Mouse (Mus musculus) spleen, adult 2 months (tissue): Measurements from ENCODE around the gene Patz1.

ENCODE experiments used
- CTCF ChIP-seq: fragments of 200-500 bp; IDR thresholded peaks from 2 replicates; pipeline ENCODE4 v1.5.1; 2011; ENCODE audit warnings: mild to moderate bottlenecking, inconsistent platforms; ENCODE audit not compliant: insufficient read depth, insufficient read length, insufficient replicate concordance; ENCODE audit errors: extremely low read depth
- POLR2A ChIP-seq: fragments of 200-500 bp; IDR thresholded peaks from 2 replicates; pipeline ENCODE4 v1.6.1; 2011; ENCODE audit warnings: low read depth, low read length, inconsistent platforms

DNA sequence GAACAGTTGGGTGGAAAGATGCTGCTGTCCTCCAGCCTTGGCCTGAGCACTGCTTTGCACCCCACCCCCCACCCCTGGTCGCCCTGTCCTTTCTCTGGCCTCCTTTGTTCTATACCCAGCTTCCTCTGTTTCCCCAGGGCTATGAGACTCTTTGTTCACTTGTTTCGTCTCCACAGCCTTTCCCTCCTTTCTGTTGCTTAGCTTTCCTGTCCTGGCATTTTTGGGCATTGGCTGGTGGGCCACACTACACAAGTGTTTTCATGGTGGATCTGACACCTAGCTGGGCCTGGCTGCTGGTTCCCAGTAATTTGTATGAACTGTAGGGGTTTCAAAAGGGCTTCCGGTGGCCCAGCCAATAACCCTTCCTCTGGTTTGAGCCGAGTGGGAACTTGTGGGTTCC lies 4.7 kb downstream of the Patz1 start:
- TF ChIP-seq POLR2A (no peak), CTCF (no peak)
